Mouse (Mus musculus): ENCODE data around the gene Sirt6.
A peak's percentile ranks its signal among the peaks of the same experiment; 100 is the strongest.

Sirt6 gene

DNA sequence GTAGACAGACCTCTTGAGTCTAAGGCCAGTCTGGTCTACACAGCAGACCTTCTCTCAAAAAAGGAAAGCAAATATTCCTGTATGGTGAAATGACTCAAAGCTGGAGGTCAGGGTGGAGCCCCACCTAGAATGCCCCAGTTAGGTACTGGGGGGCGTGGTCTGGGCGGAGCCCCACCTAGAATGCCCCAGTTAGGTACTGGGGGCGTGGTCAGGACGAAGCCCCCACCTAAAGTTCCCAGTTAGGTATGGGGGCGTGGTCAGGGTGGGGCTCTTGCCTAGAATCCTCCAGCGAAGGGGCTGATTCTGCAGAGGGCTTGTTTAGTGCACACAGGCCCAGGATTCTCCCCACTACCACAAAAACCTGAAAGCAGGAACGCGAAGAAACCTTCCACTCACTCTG is 4.2 kb downstream of the Sirt6 start:
- no peak for DNase-seq

DNA sequence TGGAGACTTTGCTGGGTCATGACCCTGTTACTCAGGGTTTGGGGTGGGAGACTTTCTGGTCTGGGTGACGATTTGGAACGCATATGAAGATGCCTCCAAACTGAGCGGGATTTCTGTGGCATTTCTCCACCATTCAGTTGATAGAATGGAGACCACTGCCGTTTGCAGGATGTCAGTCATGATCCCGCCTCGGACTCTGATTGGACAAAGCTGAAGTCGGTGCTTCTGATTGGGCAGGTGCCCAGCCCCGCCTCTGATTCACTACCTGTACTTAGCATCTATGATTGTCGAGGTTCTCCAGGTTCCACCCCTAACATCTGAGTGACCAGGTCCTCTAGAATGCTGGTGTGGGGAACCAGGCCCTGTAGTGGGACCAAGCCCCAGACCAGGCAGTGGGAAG is 6.8 kb downstream of the Sirt6 start:
- no peak for DNase-seq

- no peak for DNase-seq
Observed at GRCm38 (mm10) chr10:81619976-81620375, 7.6 kb downstream of the Sirt6 start.

DNA sequence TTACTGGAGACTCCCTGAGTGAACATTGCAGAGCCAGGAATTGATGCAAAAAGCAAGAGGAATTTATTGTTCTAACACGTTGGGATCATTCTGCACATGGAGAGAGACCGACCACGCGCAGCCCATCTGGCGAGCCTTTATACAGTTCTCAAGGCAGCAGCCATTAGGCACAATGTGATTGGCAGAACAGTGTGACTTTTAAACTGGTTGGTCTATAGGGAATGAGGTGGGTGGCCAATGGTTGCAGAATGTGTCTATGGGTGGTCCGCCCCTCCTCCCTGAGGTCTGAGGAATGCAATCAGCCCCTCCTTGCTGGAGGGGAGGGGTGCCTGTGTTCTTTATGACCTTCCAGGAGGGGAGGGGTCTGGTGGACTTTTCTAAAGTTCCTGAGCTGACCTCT is 12.1 kb downstream of the Sirt6 start:
- peak in 1 of 2 experiments; percentile 26 for DNase-seq

- DNase-seq: no peak
Observed at GRCm38 (mm10) chr10:81612779-81613178, 14.8 kb downstream of the Sirt6 start.

GRCm38 (mm10) chr10:81608308-81608707 is 19.3 kb downstream of the Sirt6 start:
- DNase-seq: no peak

GRCm38 (mm10) chr10:81605974-81606751 is 21.4 kb downstream of the Sirt6 start, which contains the start of gene BC025920:
TSS of gene BC025920 (plus strand) at chr10:81606270.
- peak; percentile 95 to 98 for DNase-seq

DNA sequence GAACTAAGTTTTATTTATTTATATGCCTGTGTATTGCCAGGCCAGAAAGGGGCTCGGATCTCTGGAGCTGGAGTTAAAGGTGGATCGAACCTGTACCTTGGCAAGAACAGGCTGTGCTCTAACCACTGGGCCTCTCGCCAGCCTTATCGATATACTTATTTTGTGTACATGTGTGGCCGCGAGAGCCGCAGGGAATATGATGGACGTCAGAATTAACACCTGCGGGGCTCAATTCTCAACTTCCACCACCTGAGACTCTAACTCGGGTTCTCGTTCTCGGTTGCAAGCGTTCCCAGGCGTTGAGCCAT is 22.0 kb downstream of the Sirt6 start:
- DNase-seq: no peak

DNA sequence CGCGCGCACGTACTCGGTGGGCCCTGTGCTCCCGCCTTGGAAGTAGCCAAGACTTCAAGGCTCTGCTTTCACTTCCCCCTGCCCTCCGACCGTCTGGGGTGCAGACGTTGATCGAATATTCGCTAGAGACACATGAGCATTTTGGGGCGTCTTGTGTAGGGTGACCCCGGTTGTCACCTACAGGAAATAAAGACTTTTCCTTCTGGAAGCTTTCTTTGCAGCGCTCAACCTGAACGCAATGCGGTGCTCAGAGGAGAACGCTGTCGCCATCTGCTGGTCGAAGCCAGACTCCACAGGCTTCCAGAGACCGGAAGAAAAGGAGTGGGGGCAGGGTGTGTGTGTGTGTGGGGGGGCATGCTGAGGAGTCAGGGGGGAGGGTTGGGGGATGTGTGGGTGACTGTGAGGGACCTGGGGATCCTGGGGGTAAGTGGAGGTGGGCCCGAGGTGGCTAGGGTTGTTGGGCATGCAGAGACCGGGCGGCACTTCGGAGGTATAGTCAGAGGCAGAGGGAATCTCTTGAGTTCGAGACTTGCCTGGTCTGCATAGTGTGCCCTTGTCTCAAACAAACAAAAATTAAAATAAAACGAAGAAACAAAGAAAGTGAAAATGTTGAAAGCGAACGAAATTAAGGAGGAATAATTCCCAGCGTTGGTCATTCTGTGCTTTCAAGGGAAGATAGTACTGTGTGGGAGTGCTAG is 22.5 kb downstream of the Sirt6 start:
- peak; percentile 94 for DNase-seq

- no peak for DNase-seq
Observed at GRCm38 (mm10) chr10:81604019-81604967, 23.3 kb downstream of the Sirt6 start.

DNA sequence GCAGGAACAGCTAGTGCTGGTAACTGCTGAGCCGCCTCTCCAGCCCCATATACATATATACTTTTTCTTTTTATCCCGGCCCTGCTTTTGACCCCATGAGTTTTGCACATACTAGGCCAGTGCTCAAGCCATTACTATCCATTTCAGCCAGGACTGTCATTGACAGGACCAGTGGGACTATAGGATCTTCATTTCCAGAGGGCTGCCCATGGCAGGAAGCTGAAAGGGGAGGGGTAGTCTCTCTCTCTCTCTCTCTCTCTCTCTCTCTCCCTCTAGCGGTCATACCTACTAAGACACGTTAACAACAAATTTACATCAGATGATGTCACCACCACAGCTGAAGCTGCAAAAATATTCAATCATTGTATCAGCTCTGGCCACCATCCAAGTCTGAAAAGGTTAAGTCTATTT is 24.9 kb downstream of the Sirt6 start:
- peak; percentile 32 to 47 for DNase-seq

DNA sequence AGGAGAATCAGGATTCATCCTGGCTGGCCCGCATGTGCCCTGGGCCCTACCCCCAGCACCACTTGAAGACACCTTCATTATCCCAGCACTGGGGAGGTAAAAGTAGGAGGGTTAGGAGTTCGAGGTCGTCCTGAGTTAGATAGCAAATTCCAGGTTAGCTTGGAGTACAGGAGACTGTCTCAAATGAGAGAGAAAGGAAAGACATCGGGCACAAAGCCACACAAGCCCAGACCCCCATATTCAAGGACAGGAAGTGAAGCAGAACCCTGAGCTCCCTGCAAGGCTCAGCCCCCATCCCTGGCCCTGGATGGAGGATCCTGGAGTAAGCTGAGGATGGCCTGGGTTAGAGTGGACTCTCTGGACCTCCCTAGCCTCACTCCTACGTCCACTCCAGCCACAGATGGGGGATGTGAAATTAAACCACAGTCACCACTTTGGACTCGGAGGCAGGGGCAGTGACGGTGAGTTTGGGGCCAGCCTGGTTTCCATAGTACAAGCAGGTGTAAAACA is 26.1 kb downstream of the Sirt6 start:
- no peak for DNase-seq

DNA sequence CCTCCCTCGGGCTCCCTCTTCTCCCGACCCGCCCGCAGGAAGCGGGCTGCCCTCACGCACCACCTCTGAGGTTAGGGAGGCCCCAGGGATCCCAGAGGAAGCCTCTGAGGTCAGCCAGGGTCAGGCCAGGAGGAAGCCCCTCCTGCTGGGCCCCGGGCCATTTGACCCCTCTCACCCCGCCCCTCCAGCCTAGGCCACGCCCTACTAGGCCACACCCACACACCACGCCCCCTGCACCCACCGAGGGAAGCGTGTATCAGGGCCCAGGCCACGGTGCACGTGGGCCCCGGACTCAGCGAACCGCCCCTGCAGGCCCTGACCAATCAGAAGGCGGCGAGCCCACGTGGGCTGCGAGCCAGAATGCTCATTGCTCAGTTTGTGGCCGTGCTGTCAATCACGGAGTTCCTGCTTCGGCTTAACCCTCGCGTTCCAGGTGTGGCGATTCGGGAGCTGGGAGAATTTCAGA is 26.8 kb downstream of the Sirt6 start, which contains the start of gene Tle6:
Tle6 (minus strand) TSS at position 336 of the 466 bp plus-strand sequence.
- peak; percentile 98 for DNase-seq

DNA sequence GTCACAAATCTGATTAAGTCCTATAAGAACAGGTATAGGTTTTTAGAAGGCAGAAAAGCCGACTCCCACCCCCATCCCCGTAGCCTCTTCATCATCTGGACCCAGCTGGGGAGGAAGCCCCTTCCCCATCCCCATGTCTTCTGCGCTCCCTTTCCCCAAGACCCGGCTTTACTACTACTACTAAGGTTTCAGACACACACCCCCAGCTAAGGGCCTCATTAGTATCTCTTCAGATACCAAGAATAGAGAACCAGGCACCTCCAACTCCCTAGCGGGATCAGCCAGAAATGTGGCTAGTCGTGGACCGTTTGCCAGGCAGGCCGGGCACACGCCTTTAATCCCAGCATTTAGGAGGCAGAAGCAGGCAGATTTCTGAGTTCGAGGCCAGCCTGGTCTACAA is 27.5 kb downstream of the Sirt6 start:
- no peak for DNase-seq

DNA sequence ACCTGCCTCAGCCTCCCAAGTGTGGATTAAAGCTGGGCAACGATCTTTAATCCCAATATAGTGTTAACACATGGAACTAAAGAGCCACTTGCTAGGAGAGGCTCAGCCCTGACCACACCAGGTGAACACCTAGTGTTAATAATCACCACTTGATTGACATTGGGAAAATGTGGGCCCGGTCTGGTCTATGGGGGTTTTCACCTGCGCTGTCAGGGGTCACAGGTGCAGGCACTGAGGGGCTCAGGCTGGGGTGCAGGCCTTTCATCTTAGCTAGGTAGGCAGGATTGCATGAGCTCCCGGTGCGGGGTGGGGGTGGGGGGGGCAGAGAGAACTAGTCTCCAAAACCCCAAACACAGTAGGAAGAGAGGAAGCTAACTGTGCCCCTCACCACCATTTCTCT is 28.0 kb downstream of the Sirt6 start:
- no peak for DNase-seq

- no peak for DNase-seq
Observed at GRCm38 (mm10) chr10:81598871-81599270, 28.7 kb downstream of the Sirt6 start.

GRCm38 (mm10) chr10:81598342-81598741 is 29.3 kb downstream of the Sirt6 start:
- DNase-seq: no peak

DNA sequence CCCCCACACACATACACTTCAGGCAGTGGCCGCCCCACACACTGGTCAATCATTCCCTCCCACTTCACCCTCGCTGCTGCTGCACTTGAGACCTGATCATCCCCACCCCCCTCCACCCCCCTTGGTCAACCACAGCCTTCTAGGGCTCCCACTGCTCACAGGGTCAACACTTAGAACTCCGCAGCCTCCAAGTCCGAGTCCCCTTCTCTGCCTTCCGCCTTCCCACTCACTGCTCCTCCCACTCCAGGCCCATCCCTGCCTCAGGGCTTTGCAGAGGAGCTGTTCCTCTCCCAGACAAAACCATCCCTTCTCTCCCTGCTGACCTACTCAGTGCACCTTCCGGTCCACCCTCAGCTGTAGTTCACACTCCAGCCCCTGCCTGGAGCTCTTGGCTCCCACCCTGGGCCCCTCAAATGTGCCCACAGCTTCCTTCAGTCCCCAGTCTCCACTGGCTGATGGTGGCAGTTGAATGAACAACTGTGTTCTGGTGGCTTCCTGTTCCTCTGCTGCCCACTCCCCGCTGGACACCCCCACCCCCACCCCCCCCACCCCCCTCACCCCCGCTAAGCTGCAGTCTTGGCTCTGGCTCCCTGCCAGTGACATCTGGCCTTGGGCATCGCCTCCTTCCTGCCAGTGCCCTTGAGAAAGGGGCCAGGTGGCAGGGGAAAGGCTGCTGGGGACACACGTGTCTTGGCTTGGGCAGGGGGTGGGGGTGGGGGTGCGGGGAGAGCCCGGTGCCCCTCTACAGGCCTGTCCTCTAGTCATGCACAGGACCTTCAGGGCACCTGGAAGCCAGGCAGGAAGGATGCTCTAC is 30.3 kb downstream of the Sirt6 start:
- DNase-seq: peak; percentile 56 to 68

- DNase-seq: peak in 1 of 2 experiments; percentile 36
Observed at GRCm38 (mm10) chr10:81596611-81597010, 31.0 kb downstream of the Sirt6 start.

DNA sequence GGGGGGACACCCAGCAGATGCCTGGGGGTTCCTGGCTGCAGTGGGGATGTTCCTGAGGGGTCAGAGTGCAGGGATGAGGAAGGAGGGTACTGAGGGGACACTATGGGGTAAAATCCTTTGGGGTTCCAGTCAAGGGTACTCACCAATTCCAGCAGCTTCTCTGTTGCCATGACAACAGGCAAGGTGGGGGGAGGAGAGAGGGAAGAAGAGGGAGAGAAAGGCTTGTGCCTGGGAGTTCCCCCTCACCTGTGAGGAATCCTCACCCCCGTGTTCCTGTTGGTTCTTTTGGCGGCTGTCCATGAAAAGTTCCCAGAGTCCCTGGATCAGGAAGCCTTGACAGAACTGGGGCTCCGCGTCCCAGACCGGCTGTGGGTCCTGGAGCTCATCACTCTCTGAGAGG is 32.0 kb downstream of the Sirt6 start:
- no peak for DNase-seq

DNA sequence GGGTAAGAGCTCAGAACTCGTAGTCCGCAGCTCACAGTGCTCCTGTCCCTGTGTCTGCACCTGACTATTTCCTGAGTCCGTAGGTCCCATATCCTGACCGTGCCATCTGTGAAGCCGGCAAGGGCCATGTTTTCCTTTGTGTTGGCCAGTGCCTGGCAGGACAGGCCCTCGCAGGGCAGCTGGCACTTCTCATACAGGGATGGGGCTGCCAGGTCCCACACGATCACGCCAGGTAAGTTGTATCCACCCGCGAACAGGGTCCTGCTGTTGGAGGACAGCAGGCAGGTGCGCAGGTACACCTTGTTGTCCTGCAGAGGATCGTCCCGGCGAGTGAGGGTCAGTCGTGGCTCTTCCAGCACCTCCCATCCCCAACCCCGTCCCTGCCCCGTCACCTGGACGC is 33.7 kb downstream of the Sirt6 start:
- no peak for DNase-seq

DNA sequence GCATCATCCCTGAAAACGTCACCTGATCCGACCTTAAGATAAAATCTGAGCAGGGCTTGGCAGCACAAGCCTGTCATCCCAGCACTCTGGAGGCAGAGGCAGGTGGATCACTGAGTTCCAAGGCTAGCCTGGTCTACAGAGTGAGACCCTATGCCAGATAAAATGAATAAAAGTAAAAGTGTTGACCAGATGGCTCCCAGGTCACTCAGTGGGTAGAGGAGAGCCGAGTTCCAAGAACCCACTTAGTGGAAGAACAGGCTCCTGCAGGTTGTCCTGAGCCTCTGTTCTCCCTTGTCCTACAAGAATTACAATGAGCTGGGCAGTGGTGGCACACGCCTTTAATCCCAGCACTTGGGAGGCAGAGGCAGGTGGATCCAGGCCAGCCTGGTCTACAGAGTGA is 34.4 kb downstream of the Sirt6 start:
- no peak for DNase-seq
